Mouse (Mus musculus) Muller cell, postnatal 12 days (primary cell): ENCODE measurements at regions not wholly inside any gene's neighbourhood (a gene's known extent, or its start where the extent isn't known, plus 50 kb on each side); places are given as distances from the start of the nearest gene placed in this dataset.
A peak's percentile ranks its signal among the peaks of the same experiment; 100 is the strongest.
"Not testable (repeated sequence)": the region's sequence is repeated elsewhere in the genome, so short reads cannot be mapped to it uniquely, and the experiment has no call there.

Experiments
- DNase-seq: peaks from one replicate; pipeline ENCODE4 v3.0.0-alpha.2; 2015; ENCODE audit errors: inconsistent ontology term

GRCm38 (mm10) chrX:131383501-131383900 is 1634.0 kb downstream of the Diaph2 start:
- no peak for DNase-seq

- DNase-seq = no peak
Observed at GRCm38 (mm10) chrX:131402189-131402588, 1652.6 kb downstream of the Diaph2 start.

DNA sequence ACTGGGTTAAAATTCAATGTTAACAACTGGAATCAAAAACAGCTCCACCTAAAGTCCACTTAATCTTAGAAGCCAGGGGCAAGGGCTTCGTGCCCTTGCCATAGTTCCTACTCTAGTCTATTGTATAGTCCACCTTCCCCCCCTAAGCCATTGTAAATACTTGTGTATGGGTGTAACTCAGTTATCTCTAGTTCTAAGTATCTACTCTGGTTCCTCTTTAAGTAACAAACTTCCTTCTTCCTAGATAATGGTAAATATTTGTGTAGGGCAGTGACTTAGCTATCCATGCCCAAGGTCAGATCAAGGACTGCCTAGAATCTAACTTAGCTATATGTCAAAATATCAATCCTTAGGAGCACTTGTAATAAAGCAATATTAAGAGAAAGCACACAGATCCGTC is 1653.3 kb downstream of the Diaph2 start:
- not testable (repeated sequence) for DNase-seq

DNA sequence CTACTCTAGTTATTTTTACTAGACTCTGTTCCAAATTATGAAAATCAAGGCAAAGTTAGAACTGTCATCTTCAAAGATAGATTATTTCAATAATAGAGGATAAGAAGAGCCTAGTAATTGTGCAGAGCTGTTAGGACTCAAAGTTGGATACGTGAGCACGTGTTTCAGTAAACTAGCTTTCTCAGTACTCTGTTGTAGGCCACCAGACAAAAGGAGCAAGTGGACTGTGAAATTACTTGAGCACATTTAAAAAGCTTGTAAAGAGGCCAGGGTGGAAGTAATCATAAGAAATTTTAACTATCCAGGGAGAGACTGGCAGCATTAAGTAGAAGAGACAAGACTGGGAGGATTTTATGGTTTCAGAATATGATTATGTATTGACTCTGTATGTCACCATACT is 1657.1 kb downstream of the Diaph2 start:
- peak; percentile 50 for DNase-seq

DNA sequence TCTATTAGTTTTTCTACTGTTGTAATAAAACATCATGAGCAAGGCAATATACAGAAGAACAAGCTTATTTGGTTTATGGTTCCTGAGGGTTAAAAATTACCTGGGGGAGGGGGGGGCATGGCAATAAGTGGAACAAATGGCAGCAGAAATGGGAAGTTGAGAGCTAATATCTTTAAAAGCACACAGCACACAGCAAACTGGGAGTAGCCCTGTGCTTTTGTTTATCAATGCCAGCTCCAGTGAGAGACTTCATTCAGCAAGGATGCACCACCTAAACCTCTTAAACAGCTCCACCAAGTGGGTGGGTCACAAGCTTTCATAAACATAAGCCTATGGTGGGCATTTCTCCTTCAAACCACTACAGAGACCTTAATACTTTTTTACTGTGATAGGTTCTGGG is 1661.0 kb downstream of the Diaph2 start:
- no peak for DNase-seq

DNA sequence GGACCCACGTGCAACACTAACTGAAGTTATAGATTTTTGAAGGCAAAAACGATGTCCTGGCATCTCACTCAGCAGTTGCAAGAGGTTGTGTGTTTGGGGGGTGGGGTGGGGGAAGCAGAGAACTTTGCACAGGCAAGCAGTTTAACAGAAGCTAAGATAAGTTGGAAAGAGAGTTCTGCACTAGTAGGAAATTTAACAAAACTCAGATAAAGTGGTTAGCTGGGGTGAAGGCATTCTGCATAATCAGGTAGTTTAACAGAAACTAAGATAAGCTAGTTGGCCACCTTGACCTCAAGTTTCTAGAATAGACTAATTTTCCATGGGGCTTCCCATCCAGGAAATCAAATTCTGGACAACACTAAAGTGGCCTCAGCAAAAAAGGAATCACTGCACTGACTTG is 1672.6 kb downstream of the Diaph2 start:
- DNase-seq = no peak

GRCm38 (mm10) chrX:131422811-131423210 is 1673.3 kb downstream of the Diaph2 start:
- DNase-seq = no peak

DNA sequence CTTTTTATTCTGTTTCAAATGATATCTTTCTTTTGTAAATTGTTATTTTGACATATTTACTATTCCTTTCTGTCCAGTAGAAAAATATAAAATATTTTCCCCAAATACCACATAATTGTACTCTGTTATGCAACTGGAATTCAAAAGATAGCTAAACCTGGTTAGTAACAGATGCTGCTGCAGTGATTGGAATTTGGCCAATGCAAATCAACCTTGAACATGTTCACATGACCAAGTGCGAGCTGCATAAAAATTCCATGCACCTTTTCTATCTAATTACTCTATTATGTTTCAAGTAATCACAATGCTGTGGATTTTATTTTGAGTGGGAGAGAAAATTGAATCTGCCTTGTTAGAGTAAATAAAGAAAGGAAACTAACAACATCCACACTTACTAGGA is 1684.6 kb downstream of the Diaph2 start:
- no peak for DNase-seq

GRCm38 (mm10) chrX:131452866-131453265 is 1703.3 kb downstream of the Diaph2 start:
- no peak for DNase-seq

DNA sequence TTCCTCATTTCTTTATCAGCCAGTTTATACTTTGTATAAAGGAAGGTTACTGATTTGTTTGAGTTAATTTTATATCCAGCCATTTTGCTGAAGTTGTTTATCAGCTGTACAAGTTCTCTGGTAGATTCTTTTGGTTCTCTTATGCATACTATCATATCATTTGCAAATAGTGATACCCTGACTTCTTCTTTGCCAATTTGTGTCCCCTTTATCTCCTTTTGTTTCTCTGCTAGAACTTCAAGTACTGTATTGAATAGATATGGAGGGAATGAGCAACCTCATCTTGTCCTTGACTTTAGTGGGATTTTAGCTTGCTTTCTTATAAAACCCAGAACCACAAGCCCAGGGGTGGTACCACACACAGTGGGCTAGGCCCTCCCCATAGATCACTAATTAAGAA is 1711.1 kb downstream of the Diaph2 start:
- DNase-seq = no peak

DNA sequence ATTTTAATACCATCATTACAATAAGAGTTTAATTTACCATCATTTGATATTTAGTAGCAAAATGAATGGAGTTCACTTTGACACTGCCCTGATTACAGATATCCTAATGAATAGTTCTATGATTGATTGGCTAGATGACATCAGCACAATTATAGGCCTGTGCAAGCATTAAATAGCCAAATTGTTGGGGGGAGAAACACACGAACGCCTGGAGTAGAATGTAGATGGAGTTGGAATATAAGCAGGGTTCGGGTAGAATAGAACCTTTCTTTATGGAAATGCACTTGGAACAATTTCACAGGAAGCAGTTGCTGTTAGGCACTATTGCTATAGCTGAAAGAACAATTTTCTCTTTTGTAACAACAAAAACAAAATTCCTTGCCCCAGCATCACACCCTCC is 1739.8 kb downstream of the Diaph2 start:
- no peak for DNase-seq

GRCm38 (mm10) chrX:131501409-131501808 is 1751.9 kb downstream of the Diaph2 start:
- DNase-seq = no peak

DNA sequence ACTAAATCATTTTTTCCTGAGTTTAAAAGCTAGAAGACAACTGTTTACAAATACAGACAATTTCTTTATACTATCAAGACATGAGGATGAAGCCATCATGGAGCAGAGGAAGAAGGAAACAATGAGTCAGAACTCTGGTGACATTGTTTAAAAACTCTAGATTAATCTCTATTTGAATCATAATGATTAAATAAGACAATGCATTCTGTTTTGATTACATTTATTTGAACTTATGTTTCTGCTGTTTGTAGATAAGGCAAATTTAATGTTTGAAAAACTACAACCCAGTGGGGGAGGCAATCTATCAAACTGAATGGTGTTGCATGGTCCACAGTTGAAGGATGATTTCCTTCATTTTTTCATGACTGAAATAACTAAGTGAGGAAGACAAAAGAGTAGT is 1757.3 kb downstream of the Diaph2 start:
- no peak for DNase-seq
